Mouse (Mus musculus) cerebellum, adult 2 months (tissue): ENCODE measurements around the gene D10Jhu81e. TPM values are rescaled to one million over a fixed set of nuclear protein-coding genes. Genes with fewer than 3 reads are reported as not detected.

Experiments used
- DNase-seq, 2 experiments: peaks; one replicate each; pipeline ENCODE4 v3.0.0; 2021
- H3K27ac ChIP-seq: fragments of 200-500 bp; 2 replicates; pipeline ENCODE4 v1.5.1; 2012; ENCODE audit warnings: low read length, control low read depth, inconsistent platforms; ENCODE audit not compliant: insufficient read depth
- H3K27me3 ChIP-seq: fragments of 200-500 bp; 2 replicates; pipeline ENCODE4 v1.6.1; 2012; ENCODE audit warnings: inconsistent platforms, mild to moderate bottlenecking, low read length, moderate library complexity; ENCODE audit not compliant: control insufficient read depth, insufficient read depth
- H3K4me1 ChIP-seq: fragments of 200-500 bp; 2 replicates; pipeline ENCODE4 v1.6.1; 2011; ENCODE audit warnings: low read length; ENCODE audit not compliant: control insufficient read depth, insufficient read depth
- H3K4me3 ChIP-seq: fragments of 200-500 bp; replicated peaks from 2 replicates; pipeline ENCODE3; 2011; ENCODE audit warnings: mild to moderate bottlenecking, low read depth, low read length, control low read depth; ENCODE audit not compliant: insufficient read depth
- CTCF ChIP-seq: fragments of 200-500 bp; IDR thresholded peaks from 2 replicates; pipeline ENCODE4 v1.5.1; 2011; ENCODE audit warnings: low read depth, mild to moderate bottlenecking, control low read depth, low read length, moderate library complexity, borderline replicate concordance; ENCODE audit not compliant: insufficient read depth
- POLR2A ChIP-seq: fragments of 200-500 bp; IDR thresholded peaks from 2 replicates; pipeline ENCODE4 v1.6.1; 2011; ENCODE audit warnings: low read length, control low read depth, borderline replicate concordance; ENCODE audit not compliant: insufficient read depth
- WGBS: fragments of 180-500 bp; shearing (Covaris S2); methylation state at CpG from one replicate; pipeline ENCODE4 v1.1.7; 2018; 5-methylcytosine and 5-hydroxymethylcytosine counted together
- polyA plus RNA-seq: library from polyadenylated mRNA; depleted of rRNA; stranded (reverse); fragments of >200 nt; gene quantifications from 2 replicates; pipeline ENCODE4 v1.2.3, GENCODE M21; 2012

D10Jhu81e gene
- polyA plus RNA-seq, 1 experiment = 172 TPM

GRCm38 (mm10) chr10:78135947-78136346 is 33.6 kb downstream of the D10Jhu81e start:
- H3K4me3 ChIP-seq = no peak overlapping the region
- WGBS = 94% methylated on average over 5 of the region's 5 CpGs
- no peak overlapping the region for H3K27ac ChIP-seq
- no peaks in the 10 kb centered on the region for H3K27me3 ChIP-seq
- no peak for TF ChIP-seq POLR2A
- no peak for TF ChIP-seq CTCF
- no peaks in the 10 kb centered on the region; the same call in 1 of the 2 replicates for H3K4me1 ChIP-seq
- DNase-seq = no peak

DNA sequence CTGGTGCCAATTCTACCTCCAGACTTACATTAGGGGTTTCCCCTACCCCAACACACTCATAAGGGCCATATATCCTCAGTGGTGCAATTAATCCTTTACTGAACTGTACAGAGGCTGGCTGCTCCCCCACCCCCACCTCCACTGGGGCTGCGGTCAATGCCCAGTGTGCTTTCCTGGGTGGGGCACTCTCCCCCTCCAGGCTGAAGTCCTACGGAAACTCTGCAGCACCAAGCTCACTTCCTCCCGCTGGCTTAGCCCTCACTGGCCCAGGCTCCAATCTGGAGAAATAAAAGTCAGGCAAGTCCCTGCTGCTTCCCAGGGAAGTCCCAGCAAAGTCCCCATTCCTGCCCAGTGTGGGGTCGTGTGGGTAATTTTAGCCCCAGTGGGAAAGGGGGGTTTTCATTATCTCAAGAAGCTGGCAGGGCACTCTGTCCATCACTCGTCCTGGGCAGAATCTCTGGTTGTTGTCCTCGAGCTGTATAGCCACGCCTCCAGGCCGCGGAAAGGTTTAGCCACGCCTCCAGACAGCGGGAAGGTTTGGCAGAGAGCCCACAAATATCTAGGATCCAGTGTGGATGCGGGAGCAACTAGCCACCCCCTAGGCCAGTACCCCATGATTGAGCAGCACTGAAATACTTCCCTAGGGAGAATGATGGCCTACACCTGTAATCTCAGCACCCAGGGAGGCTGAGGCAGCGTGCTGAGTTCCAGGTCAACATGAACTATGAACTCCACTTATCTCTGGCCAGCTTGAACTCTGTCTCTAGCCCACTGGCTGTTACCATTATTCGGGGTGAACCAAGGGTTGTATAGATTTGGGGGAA is 34.4 kb downstream of the D10Jhu81e start:
- Histone ChIP-seq H3K4me1 (no peaks in the 10 kb centered on the region; the same call in none of the 2 replicates), H3K27ac (no peak overlapping the region), H3K4me3 (no peak overlapping the region), H3K27me3 (no peaks in the 10 kb centered on the region)
- WGBS = 23% methylated on average over 14 of the region's 14 CpGs
- no peak for DNase-seq
- no peak for TF ChIP-seq CTCF

GRCm38 (mm10) chr10:78134400-78134799 is 35.2 kb downstream of the D10Jhu81e start:
- WGBS = 86% methylated on average over 4 of the region's 4 CpGs
- TF ChIP-seq CTCF (no peak), POLR2A (no peak)
- H3K4me1 ChIP-seq = peaks cover 4% of the 10 kb centered on the region
- H3K4me3 ChIP-seq = no peak overlapping the region
- H3K27me3 ChIP-seq = no peaks in the 10 kb centered on the region
- DNase-seq = no peak
- H3K27ac ChIP-seq = no peak overlapping the region

GRCm38 (mm10) chr10:78129998-78130397 is 39.6 kb downstream of the D10Jhu81e start:
- Histone ChIP-seq H3K27me3 (no peaks in the 10 kb centered on the region), H3K4me1 (peaks cover 7% of the 10 kb centered on the region), H3K4me3 (no peak overlapping the region), H3K27ac (no peak overlapping the region)
- no peak for TF ChIP-seq CTCF
- TF ChIP-seq POLR2A = no peak
- DNase-seq = no peak
- WGBS = 62% methylated on average over 4 of the region's 4 CpGs

GRCm38 (mm10) chr10:78129423-78129822 is 40.2 kb downstream of the D10Jhu81e start:
- WGBS = 28% methylated on average over 11 of the region's 11 CpGs
- Histone ChIP-seq H3K27me3 (no peaks in the 10 kb centered on the region), H3K4me3 (no peak overlapping the region), H3K27ac (no peak overlapping the region), H3K4me1 (peaks cover 7% of the 10 kb centered on the region)
- peak in 1 of 2 experiments; percentile 30 for DNase-seq
- no peak for TF ChIP-seq CTCF
- no peak for TF ChIP-seq POLR2A

- Histone ChIP-seq H3K4me3 (no peak overlapping the region), H3K4me1 (peaks cover 7% of the 10 kb centered on the region), H3K27me3 (no peaks in the 10 kb centered on the region), H3K27ac (no peak overlapping the region)
- DNase-seq = no peak
- TF ChIP-seq POLR2A (no peak), CTCF (no peak)
- 98% methylated on average over 2 of the region's 2 CpGs for WGBS
Measured at GRCm38 (mm10) chr10:78128647-78129046, 40.9 kb downstream of the D10Jhu81e start.

GRCm38 (mm10) chr10:78127931-78128330 is 41.7 kb downstream of the D10Jhu81e start:
- Histone ChIP-seq H3K27ac (no peak overlapping the region), H3K27me3 (no peaks in the 10 kb centered on the region), H3K4me3 (no peak overlapping the region), H3K4me1 (peaks cover 7% of the 10 kb centered on the region)
- no peak for TF ChIP-seq CTCF
- DNase-seq = no peak
- 73% methylated on average over 1 of the region's 1 CpGs for WGBS

DNA sequence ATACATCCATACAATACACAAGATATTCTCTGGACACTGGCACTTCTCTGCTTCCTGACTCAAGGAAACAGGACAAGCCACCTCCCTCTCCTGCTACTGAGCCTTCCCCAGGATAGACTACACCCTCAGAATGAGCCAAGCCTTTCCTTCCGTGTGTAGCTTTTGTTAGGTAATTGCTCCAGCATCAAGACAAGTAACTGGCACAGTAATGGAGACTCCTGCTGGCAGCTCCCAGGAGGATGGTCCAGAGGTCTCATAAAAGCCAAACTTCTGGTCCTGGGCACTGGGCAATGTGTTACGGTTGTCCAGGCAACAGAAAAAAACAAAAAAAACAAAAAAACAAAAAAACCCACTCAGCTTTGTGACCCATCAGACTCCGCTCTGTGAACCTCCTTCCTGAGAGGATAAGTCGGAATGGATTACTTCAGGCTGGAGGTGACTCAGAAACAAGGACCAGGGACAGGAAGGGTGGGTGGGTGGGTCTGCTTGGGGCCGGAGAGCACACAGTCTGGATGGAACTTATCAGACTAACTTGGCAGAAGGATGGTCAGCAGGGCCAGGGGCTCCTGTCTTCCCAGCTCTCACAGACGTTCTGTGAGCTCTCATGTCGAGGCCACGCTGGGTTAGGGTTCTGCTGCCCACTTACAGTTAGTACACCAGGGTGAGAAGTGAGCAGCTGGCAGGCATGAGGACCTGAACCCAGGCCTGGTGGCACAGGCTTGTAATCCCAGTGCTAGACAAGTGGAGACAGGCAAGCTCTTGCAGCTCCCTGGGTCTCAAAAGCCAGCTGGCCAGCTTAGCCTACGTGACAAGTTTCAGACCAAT is 42.3 kb downstream of the D10Jhu81e start:
- no peak for DNase-seq
- TF ChIP-seq POLR2A (no peak), CTCF (no peak)

More for the DNA sequence above, 42.3 kb downstream of the D10Jhu81e start:
- peaks cover 7% of the 10 kb centered on the region for H3K4me1 ChIP-seq
- no peak overlapping the region for H3K4me3 ChIP-seq
- no peak overlapping the region for H3K27ac ChIP-seq
- no peaks in the 10 kb centered on the region for H3K27me3 ChIP-seq
- WGBS = 70% methylated on average over 9 of the region's 9 CpGs
